Mouse (Mus musculus) erythroblast, embryonic 14.5 days (primary cell): ENCODE measurements around the gene Ehbp1l1.

Experiments
- GATA1 ChIP-seq: IDR thresholded peaks from 2 replicates; pipeline ENCODE4 v1.6.1; 2012; ENCODE audit warnings: low read length, inconsistent platforms, mixed read lengths
- TAL1 ChIP-seq: IDR thresholded peaks from 3 replicates; pipeline ENCODE4 v1.6.1; 2012; ENCODE audit warnings: low read length, inconsistent platforms, mixed read lengths

DNA sequence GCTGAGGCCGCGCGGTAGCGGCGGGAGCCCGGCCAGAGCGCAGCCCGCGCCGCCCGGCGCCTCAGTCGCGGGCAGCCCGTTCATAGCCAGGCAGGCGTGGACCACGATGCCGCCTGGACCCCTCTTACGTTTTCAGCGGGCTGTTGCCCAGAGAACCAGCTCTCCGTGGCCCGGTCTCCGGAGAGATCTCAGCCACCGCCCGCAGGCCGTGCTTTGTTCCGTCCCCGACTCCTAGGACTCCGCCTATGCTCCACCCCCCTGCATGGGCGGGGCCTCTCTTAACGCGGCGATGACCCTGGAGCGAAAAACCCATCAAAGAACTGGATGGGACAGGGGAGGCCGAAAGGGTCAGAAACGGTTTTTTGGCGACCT is 3.3 kb upstream of the Ehbp1l1 start, which contains the start of gene Fam89b:
- TF ChIP-seq GATA1 (no peak), TAL1 (no peak)
